Mouse (Mus musculus): ENCODE results near the gene Vmac. TPM values are rescaled to one million over a fixed set of nuclear protein-coding genes. Genes with fewer than 3 reads are reported as not detected.

The Vmac gene
- total RNA-seq (2015; ENCODE audit: low replicate concordance) (2.1 and 2.2 TPM in 2 replicates), total RNA-seq (2017; ENCODE audit: low replicate concordance) (not detected in 2 replicates)

- peak; percentile 77 for ATAC-seq (replicated peaks; ENCODE audit: low FRiP score, poor library complexity, severe bottlenecking)
Observed at GRCm38 (mm10) chr17:56717363-56718058, at the start of gene Vmac, which contains the start of gene Ndufa11. TSS of gene Vmac (minus strand) at chr17:56718022. TSS of gene Ndufa11 (plus strand) at chr17:56717767.

- ATAC-seq (replicated peaks; ENCODE audit: low FRiP score, poor library complexity, severe bottlenecking): no peak
Observed at GRCm38 (mm10) chr17:56766631-56767405, 49.0 kb upstream of the Vmac start.

- no peak for ATAC-seq (replicated peaks; ENCODE audit: low FRiP score, poor library complexity, severe bottlenecking)
Observed at GRCm38 (mm10) chr17:56765431-56765830, 47.6 kb upstream of the Vmac start.

- peak; percentile 77 for ATAC-seq (replicated peaks; ENCODE audit: low FRiP score, poor library complexity, severe bottlenecking)
Observed at GRCm38 (mm10) chr17:56764474-56765354, 46.9 kb upstream of the Vmac start, which contains the start of gene Dus3l. TSS of gene Dus3l (plus strand) at chr17:56764757.

DNA sequence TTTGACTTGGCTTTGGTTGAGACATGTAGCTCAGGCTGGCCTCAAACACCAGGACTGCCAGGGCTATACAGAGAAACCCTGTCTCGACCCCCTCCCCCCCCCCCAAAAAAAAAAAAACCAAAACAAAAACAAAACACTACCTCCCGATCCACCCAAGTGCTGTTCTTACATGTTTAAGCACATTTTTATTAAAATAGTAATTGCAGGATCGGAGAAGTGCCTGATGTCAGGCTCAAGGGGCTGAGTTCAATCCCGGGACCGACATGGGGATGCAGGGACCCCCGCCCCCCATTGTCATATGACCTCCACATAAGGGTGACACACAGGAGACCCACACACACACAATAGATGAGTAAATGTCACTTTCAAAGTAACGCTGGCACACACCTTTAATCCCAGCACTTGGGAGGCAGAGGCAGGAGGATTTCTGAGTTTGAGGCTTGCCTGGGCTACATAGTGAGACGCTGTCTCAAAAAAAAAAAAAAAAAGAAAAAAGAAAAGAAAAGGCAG lies 46.0 kb upstream of the Vmac start:
- no peak for ATAC-seq (replicated peaks; ENCODE audit: low FRiP score, poor library complexity, severe bottlenecking)

GRCm38 (mm10) chr17:56762769-56763731 lies 45.2 kb upstream of the Vmac start:
- ATAC-seq (replicated peaks; ENCODE audit: low FRiP score, poor library complexity, severe bottlenecking): peak; percentile 37

DNA sequence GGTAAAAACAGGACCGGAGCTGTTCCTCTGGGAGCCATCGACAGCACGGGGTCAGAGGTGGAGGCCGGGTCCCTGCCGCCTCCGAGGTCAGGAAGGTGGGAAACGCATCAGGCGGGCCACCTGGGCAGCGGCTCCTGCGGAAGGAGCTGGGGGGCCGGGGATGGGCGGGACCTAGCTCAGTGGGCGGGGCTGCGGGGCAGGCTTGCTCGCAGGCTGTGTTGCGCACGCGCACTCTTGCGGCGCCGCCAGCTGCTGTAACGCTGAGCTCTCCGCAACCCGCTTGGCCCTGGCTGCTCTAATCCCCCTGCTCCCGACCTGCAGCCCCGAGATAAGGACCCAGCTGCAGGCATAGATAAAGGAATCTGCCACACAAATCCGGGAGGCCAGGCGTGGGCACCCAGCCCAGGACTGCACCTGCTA lies 44.2 kb upstream of the Vmac start:
- peak; percentile 62 for ATAC-seq (replicated peaks; ENCODE audit: low FRiP score, poor library complexity, severe bottlenecking)

DNA sequence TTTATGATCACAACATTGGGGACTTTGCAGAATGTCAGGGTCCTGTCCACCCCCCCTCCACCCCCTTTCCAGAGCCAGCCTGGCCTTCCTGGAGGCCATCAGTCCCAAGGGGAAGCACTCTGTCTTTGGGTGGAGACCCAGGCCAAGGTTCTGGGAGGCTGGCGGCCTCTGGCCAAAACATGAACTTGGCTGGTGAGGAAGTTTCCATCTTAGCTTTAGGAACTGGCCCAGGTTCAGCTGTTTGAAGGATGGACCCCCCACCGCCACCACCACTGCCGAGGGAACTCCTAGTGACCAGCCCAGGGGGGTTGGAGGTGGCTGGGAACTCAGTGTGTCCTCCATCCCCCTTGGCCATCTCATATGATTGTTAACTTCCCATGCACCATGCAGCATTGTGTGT lies 43.3 kb upstream of the Vmac start:
- ATAC-seq (replicated peaks; ENCODE audit: low FRiP score, poor library complexity, severe bottlenecking): no peak

DNA sequence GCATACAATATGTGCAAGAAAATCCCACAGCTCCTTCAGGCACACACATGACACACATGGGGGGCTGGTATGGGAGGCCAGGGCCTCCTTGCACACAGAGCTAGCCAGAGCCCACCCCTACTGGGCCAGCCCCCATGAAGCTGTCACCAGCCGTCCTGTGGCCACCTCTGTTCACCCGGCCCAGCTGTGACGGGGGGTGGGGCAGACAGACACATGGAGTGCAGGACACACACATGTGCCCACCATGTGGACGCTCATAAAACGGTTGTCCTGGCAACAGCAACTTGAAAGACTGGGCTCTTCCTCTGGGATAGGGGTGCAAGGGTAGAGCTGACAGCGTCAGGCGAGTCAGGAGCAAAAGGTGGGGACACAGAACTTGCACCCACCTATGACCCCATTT lies 41.4 kb upstream of the Vmac start:
- ATAC-seq (replicated peaks; ENCODE audit: low FRiP score, poor library complexity, severe bottlenecking): no peak

- 0 out of 2 replicates have a peak, but pooled peaks have one; percentile 7 for ATAC-seq (replicated peaks; ENCODE audit: low FRiP score, poor library complexity, severe bottlenecking)
Observed at GRCm38 (mm10) chr17:56758132-56758531, 40.3 kb upstream of the Vmac start.

GRCm38 (mm10) chr17:56757416-56758123 lies 39.7 kb upstream of the Vmac start, which contains the start of gene Nrtn:
TSS of gene Nrtn (minus strand) at chr17:56757530.
- ATAC-seq (replicated peaks; ENCODE audit: low FRiP score, poor library complexity, severe bottlenecking): peak; percentile 75

GRCm38 (mm10) chr17:56756703-56757399 lies 39.0 kb upstream of the Vmac start:
- ATAC-seq (replicated peaks; ENCODE audit: low FRiP score, poor library complexity, severe bottlenecking): no peak

DNA sequence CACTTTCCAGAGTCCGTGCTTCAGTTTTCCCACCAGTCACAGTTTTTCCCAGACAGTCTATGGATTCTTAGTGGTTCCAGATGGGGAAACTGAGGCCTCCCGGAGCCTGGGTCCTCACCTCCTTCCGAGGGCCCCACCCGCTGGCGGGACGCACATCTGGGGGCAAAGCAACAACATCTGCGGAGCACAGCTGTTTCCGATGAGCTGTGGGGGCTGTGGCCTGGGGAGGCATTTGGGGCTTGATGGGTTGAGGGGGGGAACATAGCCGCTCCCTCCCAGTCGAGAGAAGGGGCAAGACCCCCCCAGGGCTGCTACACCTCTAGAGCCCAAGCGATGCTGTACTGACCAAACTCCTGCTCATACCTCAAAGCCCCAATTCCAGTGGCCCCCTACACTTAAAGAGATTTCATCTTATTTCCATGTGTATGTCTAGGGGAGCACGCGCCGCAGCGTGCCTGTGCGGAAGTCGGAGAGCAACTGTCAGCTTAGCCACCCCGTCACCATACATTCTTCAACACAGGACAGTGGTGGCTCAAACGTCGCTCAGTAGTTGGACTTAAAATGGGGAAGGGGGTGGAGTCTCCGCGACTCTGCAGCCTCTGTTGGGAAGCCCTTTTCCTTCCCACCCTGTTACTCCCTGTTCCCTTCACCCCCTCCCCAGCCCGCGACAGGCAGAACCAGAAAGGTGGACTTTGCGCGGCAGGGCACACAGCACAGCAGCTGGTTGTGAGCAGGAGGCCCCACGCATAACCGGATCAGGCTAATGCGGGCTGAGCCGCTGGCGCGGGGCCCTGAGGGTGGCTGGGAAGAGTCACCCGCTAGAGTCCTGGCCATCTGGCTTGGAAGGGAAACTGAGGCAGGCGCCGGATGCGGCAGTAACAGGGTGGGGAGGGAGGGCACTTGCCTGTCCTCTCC lies 36.7 kb upstream of the Vmac start:
- no peak for ATAC-seq (replicated peaks; ENCODE audit: low FRiP score, poor library complexity, severe bottlenecking)

DNA sequence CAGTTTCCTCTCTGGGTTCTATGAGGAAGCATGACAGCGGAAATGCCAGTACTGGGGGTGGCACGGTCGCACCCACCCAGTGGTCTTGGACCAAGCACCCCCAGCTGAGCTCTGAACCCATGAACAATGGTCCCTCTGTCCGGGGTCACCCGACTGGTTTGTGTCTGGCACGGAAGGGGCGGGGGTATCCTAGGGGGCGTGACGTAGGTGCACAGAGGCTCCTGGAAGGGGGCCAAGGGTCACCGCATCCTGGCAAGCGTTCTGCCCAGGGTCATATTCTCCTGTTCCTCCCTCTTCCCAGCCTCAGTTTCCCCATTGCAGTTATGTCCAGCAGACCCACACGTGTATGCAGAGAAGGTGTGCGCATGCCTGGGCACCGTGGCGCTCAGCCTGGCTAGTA lies 35.6 kb upstream of the Vmac start:
- ATAC-seq (replicated peaks; ENCODE audit: low FRiP score, poor library complexity, severe bottlenecking): no peak

DNA sequence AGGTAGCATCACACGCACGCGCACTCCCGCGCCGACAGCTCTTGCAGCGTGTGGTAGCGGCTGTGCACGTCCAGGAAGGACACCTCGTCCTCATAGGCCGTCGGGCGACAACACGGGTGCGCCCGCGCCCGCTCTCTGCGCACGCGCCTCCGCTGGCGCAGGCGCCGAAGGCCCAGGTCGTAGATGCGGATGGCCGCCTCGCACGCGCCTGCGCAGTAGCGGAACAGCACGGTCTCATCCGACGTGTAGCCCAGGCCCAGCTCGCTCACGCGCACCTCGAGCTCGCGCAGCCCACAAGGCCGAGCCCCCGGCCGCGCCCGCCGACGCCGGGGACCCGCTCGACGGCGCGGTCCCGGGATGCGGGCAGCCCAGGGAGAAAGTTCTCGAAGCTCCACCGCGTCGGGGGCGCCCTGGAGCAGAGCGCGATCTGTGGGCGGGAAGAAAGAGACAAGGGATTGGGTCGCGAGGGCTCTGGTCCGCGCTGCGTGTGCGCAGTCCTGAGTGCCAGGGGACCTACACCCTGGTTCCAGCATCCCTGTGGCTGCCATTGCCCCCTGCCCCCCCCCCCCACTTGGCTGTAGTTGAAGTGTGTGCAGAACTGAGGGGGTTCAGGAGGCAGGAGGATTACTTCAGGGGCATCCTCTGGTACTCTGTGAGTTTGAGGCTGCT lies 33.7 kb upstream of the Vmac start:
- no peak for ATAC-seq (replicated peaks; ENCODE audit: low FRiP score, poor library complexity, severe bottlenecking)

DNA sequence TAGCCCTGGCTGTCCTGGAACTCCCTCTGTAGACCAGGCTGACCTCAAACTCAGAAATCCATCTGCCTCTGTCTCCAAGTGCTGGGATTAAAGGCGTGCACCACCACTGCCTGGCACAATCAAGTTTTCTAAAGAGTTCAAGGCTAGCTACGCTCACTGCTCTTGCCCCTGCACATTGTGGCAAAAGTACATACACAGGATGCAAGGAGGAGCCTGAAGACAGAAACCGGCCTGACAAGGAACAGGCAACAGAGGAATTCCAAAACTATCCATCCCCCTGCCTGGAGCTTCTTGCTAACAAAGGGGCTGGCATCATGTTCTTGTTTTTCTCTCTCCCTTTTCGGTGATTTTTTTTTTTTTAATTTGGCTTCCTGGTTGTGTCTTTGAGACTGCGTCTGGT lies 26.4 kb upstream of the Vmac start:
- ATAC-seq (replicated peaks; ENCODE audit: low FRiP score, poor library complexity, severe bottlenecking): no peak
